ENCODE assay signal across 10 mouse cellular contexts in the genomic region with DNA sequence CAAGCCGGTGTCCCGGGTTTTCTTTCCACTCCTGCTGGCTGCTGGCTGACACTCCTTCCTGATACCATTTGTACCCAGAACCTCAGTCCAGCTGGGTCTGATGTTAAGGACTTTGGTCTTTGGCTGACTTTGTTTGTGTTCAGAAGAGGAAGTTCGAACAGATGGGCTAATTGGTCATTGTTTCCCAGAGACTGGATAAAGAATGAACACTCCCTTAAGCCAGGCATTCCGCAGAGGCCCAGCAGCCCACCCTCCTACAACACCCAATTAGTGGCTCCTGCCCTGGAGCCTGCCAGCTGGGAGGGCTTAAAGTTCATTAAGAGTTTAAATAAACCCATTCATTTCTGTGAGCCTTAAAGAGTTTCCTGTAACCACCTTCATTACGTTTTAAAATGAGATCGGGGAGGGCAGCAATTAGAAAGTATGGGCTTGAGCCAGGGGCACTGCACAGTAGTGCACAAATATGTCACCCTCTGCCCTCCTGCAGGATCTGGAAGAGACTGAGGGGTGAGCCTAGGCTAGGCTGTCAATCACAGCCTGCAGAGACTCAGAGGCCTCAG.
DNase-seq lines count a peak whose midpoint lies in the region; ATAC-seq lines count a peak whose summit lies in the region.
"Had no signal": no experiment of that assay in that cellular context is flagged by ENCODE, and none has a peak within 500 bp of the region (broad histone marks: within the 10 kb centered on the region; RNA-seq: fewer than 3 reads in every experiment).

No protein-coding gene starts in this region.

- ATAC-seq in hindbrain, embryonic 16.5 days, result peak; percentile 56; the same call in 1 of the 2 replicates
- ATAC-seq in hindbrain, embryonic 11.5 days (ENCODE audit: low FRiP score), result no peak
- peak; percentile 77; the same call in 1 of the 2 replicates for ATAC-seq in embryonic facial prominence, embryonic 12.5 days (ENCODE audit: insufficient number of reproducible peaks, insufficient read depth, low FRiP score, low TSS enrichment)
- ATAC-seq in intestine, embryonic 14.5 days (replicated peaks; ENCODE audit: low FRiP score, low TSS enrichment, low read depth), result peak; percentile 62

- DNase-seq in hindbrain, embryonic 11.5 days (ENCODE audit: low spot score), result no peak
- no peak for DNase-seq in intestine, embryonic 14.5 days (ENCODE audit: low spot score)
- peak; percentile 54 to 85 for DNase-seq in lung, postnatal 4 days
- DNase-seq in layer of hippocampus, postnatal 36 days, result no peak
- no peak for DNase-seq in layer of hippocampus, adult 8-10 months (ENCODE audit: low spot score in 2 of 2)
- no peak for DNase-seq in gastrocnemius, adult 8-10 months (ENCODE audit: low spot score in 2 of 2)

- H3K4me1 ChIP-seq in hindbrain, embryonic 16.5 days (ENCODE audit: control insufficient read depth, insufficient read depth, low read depth, low read length), result no peaks in the 10 kb centered on the region; the same call in none of the 2 replicates
- no peaks in the 10 kb centered on the region for H3K4me1 ChIP-seq in hindbrain, embryonic 11.5 days (replicated peaks; ENCODE audit: control insufficient read depth, insufficient read depth, low read length)
- H3K4me1 ChIP-seq in embryonic facial prominence, embryonic 12.5 days, result peaks cover 12% of the 10 kb centered on the region; the same call in 1 of the 2 replicates
- H3K4me1 ChIP-seq in intestine, embryonic 14.5 days (replicated peaks; ENCODE audit: control insufficient read depth, insufficient read depth, low read length), result peaks cover 13% of the 10 kb centered on the region

- no peak overlapping the region for H3K9ac ChIP-seq in hindbrain, embryonic 16.5 days (ENCODE audit: low read depth, low read length)
- H3K9ac ChIP-seq in hindbrain, embryonic 11.5 days (ENCODE audit: low read depth, low read length), result no peak overlapping the region
- no peak overlapping the region for H3K9ac ChIP-seq in embryonic facial prominence, embryonic 12.5 days
- H3K9ac ChIP-seq in intestine, embryonic 14.5 days (ENCODE audit: low read length), result no peak overlapping the region
- H3K9ac ChIP-seq: neural tube, embryonic 12.5 days had no signal

- peaks cover 2% of the 10 kb centered on the region; the same call in 1 of the 2 replicates for H3K27me3 ChIP-seq in hindbrain, embryonic 16.5 days (replicated peaks; ENCODE audit: control insufficient read depth, insufficient read depth, low read length)
- no peaks in the 10 kb centered on the region for H3K27me3 ChIP-seq in hindbrain, embryonic 11.5 days (ENCODE audit: control insufficient read depth, insufficient read depth, low read length)
- H3K27me3 ChIP-seq in embryonic facial prominence, embryonic 12.5 days, result no peaks in the 10 kb centered on the region
- no peaks in the 10 kb centered on the region for H3K27me3 ChIP-seq in intestine, embryonic 14.5 days (replicated peaks; ENCODE audit: control insufficient read depth, insufficient read depth, low read length)
- H3K27me3 ChIP-seq: CH12.LX; neural tube, embryonic 12.5 days had no signal

- H3K36me3 ChIP-seq in hindbrain, embryonic 16.5 days (ENCODE audit: control insufficient read depth, insufficient read depth, low read length), result no peaks in the 10 kb centered on the region
- H3K36me3 ChIP-seq in hindbrain, embryonic 11.5 days (ENCODE audit: control insufficient read depth, insufficient read depth, low read length), result no peaks in the 10 kb centered on the region
- H3K36me3 ChIP-seq in embryonic facial prominence, embryonic 12.5 days, result no peaks in the 10 kb centered on the region
- H3K36me3 ChIP-seq in intestine, embryonic 14.5 days (ENCODE audit: control insufficient read depth, insufficient read depth, low read length), result no peaks in the 10 kb centered on the region
- H3K36me3 ChIP-seq: neural tube, embryonic 12.5 days had no signal

- WGBS in hindbrain, embryonic 16.5 days, result 21% methylated on average over 6 of the region's 6 CpGs
- WGBS in hindbrain, embryonic 11.5 days, result 33% methylated on average over 6 of the region's 6 CpGs
- WGBS in embryonic facial prominence, embryonic 12.5 days, result 9% methylated on average over 6 of the region's 6 CpGs
- 25% methylated on average over 6 of the region's 6 CpGs for WGBS in intestine, embryonic 14.5 days

- H3K27ac ChIP-seq in hindbrain, embryonic 16.5 days (ENCODE audit: low read depth, low read length), result no peak overlapping the region
- no peak overlapping the region for H3K27ac ChIP-seq in hindbrain, embryonic 11.5 days (ENCODE audit: low read depth, low read length)
- H3K27ac ChIP-seq in embryonic facial prominence, embryonic 12.5 days, result no peak overlapping the region
- H3K27ac ChIP-seq in intestine, embryonic 14.5 days (ENCODE audit: low read depth), result no peak overlapping the region; the same call in 1 of the 2 replicates
- H3K27ac ChIP-seq: neural tube, embryonic 12.5 days had no signal

- H3K4me3 ChIP-seq in hindbrain, embryonic 16.5 days (ENCODE audit: low read length), result no peak overlapping the region
- no peak overlapping the region for H3K4me3 ChIP-seq in hindbrain, embryonic 11.5 days (ENCODE audit: low read depth, low read length)
- no peak overlapping the region for H3K4me3 ChIP-seq in embryonic facial prominence, embryonic 12.5 days
- no peak overlapping the region for H3K4me3 ChIP-seq in intestine, embryonic 14.5 days (ENCODE audit: low read depth, low read length)
- H3K4me3 ChIP-seq: neural tube, embryonic 12.5 days had no signal

- no peaks in the 10 kb centered on the region for H3K9me3 ChIP-seq in hindbrain, embryonic 16.5 days (ENCODE audit: control insufficient read depth, low read length)
- no peaks in the 10 kb centered on the region for H3K9me3 ChIP-seq in hindbrain, embryonic 11.5 days (ENCODE audit: control insufficient read depth, low read length)
- no peaks in the 10 kb centered on the region for H3K9me3 ChIP-seq in embryonic facial prominence, embryonic 12.5 days
- H3K9me3 ChIP-seq in intestine, embryonic 14.5 days (ENCODE audit: control insufficient read depth, low read length), result no peaks in the 10 kb centered on the region
- H3K9me3 ChIP-seq: neural tube, embryonic 12.5 days had no signal

- H3K4me2 ChIP-seq in hindbrain, embryonic 16.5 days (ENCODE audit: low read length), result no peak overlapping the region
- H3K4me2 ChIP-seq in hindbrain, embryonic 11.5 days (replicated peaks; ENCODE audit: low read depth, low read length), result no peak overlapping the region
- no peak overlapping the region for H3K4me2 ChIP-seq in embryonic facial prominence, embryonic 12.5 days (replicated peaks)
- H3K4me2 ChIP-seq in intestine, embryonic 14.5 days (ENCODE audit: low read length), result no peak overlapping the region
- H3K4me2 ChIP-seq: neural tube, embryonic 12.5 days had no signal

Comparison
In these comparisons a context has a peak if more than half of its experiments do, and no peak if none do; other contexts are left out.
1. DNase-seq: peak in lung, postnatal 4 days (2 of 2); none in hindbrain, embryonic 11.5 days (single experiment), intestine, embryonic 14.5 days (single experiment), layer of hippocampus, postnatal 36 days (0 of 2), layer of hippocampus, adult 8-10 months (0 of 2) and gastrocnemius, adult 8-10 months (0 of 2).